Mouse (Mus musculus) liver, adult 2 months (tissue): ENCODE data around the gene Celf2.

Experiments
- CTCF ChIP-seq: fragments of 200-500 bp; IDR thresholded peaks from 2 replicates; pipeline ENCODE4 v1.5.1; 2011; ENCODE audit warnings: low read depth, low read length, control low read depth
- POLR2A ChIP-seq: fragments of 200-500 bp; IDR thresholded peaks from 2 replicates; pipeline ENCODE4 v1.6.1; 2011; ENCODE audit warnings: low read length, control low read depth; ENCODE audit not compliant: insufficient read depth; ENCODE audit errors: extremely low read depth

DNA sequence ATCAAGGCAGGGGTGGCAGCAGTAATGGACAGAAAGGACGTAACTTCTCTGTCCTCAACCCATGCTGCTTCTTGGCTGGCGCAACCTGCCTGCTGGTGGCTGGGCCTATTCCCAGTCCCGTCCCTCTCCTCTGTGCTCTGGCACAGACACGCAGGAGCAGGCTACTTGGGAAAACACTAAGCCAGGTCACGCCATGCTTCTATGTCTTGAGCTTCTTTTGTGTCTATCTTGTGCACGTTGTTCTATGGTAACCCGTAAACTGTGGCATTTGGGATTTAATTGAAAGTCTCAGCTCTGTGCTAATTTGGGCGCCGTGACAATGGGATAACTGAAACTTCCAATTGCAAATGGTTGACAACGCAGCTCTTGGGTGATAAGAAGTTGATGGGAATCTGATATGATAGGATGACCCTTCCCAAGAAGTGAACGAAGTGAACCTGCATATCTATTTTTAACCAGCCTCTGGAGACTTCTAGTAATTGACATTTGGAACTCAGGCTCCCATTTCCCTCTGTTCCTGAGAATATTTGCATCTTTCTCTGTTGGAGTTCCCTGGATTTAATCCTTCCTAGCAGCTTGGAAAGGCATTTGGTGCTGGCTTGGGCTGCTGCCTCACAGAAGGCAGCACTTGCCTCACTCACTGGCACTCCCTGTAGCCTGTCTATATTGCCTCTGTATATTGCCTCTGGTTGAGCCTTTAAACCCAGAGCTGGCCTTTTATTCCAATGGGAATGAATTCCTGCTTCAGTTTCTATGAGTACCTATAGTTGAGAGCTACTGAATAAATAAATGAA is 335.9 kb downstream of the Celf2 start:
- no peak for TF ChIP-seq POLR2A
- TF ChIP-seq CTCF = no peak
